ENCODE assay signal across 27 mouse cellular contexts in the genomic region with DNA sequence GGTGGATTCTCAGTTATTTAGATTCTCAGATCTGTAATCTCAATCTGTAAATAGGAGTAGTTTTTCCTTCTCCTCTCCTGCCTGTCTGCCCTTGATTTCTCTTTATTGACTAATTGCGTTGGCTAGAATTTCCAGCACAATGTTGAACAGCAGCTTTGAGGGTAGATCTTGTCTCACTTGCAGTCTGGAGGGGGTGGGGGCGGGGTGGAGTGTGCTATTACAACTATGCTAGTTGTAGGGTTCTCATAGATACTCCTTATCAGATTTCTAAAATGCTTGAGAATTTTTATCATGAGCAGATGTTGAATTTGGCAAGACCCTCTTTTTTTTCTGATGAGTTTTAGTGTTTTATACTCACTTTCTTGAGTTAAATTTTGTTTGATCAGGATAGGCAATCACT. TPM values are rescaled to one million over a fixed set of nuclear protein-coding genes. Genes with fewer than 3 reads are reported as not detected.
"Had no signal": no experiment of that assay in that cellular context is flagged by ENCODE, and none has a peak within 500 bp of the region (broad histone marks: within the 10 kb centered on the region; RNA-seq: fewer than 3 reads in every experiment).

No protein-coding gene starts in this region.

- H3K4me1 ChIP-seq: lung, embryonic 15.5 days; midbrain, embryonic 12.5 days; neural tube, embryonic 13.5 days; neural tube, embryonic 15.5 days had no signal

- H3K4me2 ChIP-seq: lung, embryonic 15.5 days; midbrain, embryonic 12.5 days; neural tube, embryonic 13.5 days; neural tube, embryonic 15.5 days had no signal

- H3K9ac ChIP-seq: liver, postnatal 0 days; lung, embryonic 15.5 days; midbrain, embryonic 12.5 days; neural tube, embryonic 13.5 days; neural tube, embryonic 15.5 days had no signal

- H3K27ac ChIP-seq: lung, embryonic 15.5 days; macrophage; midbrain, embryonic 12.5 days; neural tube, embryonic 13.5 days; neural tube, embryonic 15.5 days had no signal

- H3K9me3 ChIP-seq: lung, embryonic 15.5 days; megakaryocyte, embryonic 14.5 days; midbrain, embryonic 12.5 days; neural tube, embryonic 13.5 days; neural tube, embryonic 15.5 days had no signal

- H3K4me3 ChIP-seq: lung, embryonic 15.5 days; midbrain, embryonic 12.5 days; myocyte; neural tube, embryonic 13.5 days; neural tube, embryonic 15.5 days had no signal

- ATAC-seq: liver, postnatal 0 days; midbrain, embryonic 16.5 days had no signal

- DNase-seq: liver, postnatal 0 days; lung, adult 2 months; lung, postnatal 10 days; lung, postnatal 36 days; midbrain, embryonic 14.5 days; retina, postnatal 1 day; right cerebral cortex, adult 18-20 months; right cerebral cortex, postnatal 25 days; right cerebral cortex, postnatal 4 days; spleen, adult 18-20 months; thymus, adult 18-20 months; thymus, postnatal 14 days; thymus, postnatal 36 days had no signal

- H3K36me3 ChIP-seq: lung, embryonic 15.5 days; midbrain, embryonic 12.5 days; neural tube, embryonic 13.5 days; neural tube, embryonic 15.5 days had no signal

- H3K27me3 ChIP-seq: lung, embryonic 15.5 days; midbrain, embryonic 12.5 days; neural tube, embryonic 13.5 days; neural tube, embryonic 15.5 days had no signal

RNA-seq across cellular contexts. Expression of a gene that starts 5.1 kb away (rescaled TPM):
- total RNA-seq: megakaryocyte progenitor cell, adult 5-6 weeks had no signal
- polyA plus RNA-seq: liver, postnatal 0 days; lung, adult 2 months; lung, embryonic 15.5 days; macrophage; midbrain, embryonic 12.5 days; midbrain, embryonic 14.5 days; midbrain, embryonic 16.5 days; neural tube, embryonic 11.5 days; neural tube, embryonic 13.5 days; neural tube, embryonic 15.5 days; small intestine, adult 2 months; stomach, embryonic 14.5 days; stomach, embryonic 16.5 days had no signal

RNA-seq across cellular contexts. Expression of a gene that starts 19.7 kb away (rescaled TPM):
- total RNA-seq: megakaryocyte progenitor cell, adult 5-6 weeks had no signal
- polyA plus RNA-seq: liver, postnatal 0 days; lung, embryonic 15.5 days; macrophage; midbrain, embryonic 12.5 days; midbrain, embryonic 14.5 days; midbrain, embryonic 16.5 days; myocyte; neural tube, embryonic 11.5 days; neural tube, embryonic 13.5 days; neural tube, embryonic 15.5 days; small intestine, adult 2 months; stomach, embryonic 14.5 days; stomach, embryonic 16.5 days; thymus, postnatal 0 days had no signal

RNA-seq across cellular contexts. Expression of a gene that starts 42.0 kb away (rescaled TPM):
- total RNA-seq: megakaryocyte progenitor cell, adult 5-6 weeks had no signal
- polyA plus RNA-seq: liver, postnatal 0 days; lung, adult 2 months; lung, embryonic 15.5 days; macrophage; midbrain, embryonic 12.5 days; midbrain, embryonic 14.5 days; midbrain, embryonic 16.5 days; myocyte; neural tube, embryonic 11.5 days; neural tube, embryonic 13.5 days; neural tube, embryonic 15.5 days; small intestine, adult 2 months; stomach, embryonic 14.5 days; stomach, embryonic 16.5 days; thymus, postnatal 0 days had no signal
